Mouse (Mus musculus): ENCODE results near the gene Rtn4rl1. TPM values are rescaled to one million over a fixed set of nuclear protein-coding genes. Genes with fewer than 3 reads are reported as not detected.
A peak's percentile ranks its signal among the peaks of the same experiment; 100 is the strongest.
"Not testable (repeated sequence)": the region's sequence is repeated elsewhere in the genome, so short reads cannot be mapped to it uniquely, and the experiment has no call there.

The Rtn4rl1 gene
- polyA plus RNA-seq, 1 experiment from 2014 or later, result 0.88 TPM

DNA sequence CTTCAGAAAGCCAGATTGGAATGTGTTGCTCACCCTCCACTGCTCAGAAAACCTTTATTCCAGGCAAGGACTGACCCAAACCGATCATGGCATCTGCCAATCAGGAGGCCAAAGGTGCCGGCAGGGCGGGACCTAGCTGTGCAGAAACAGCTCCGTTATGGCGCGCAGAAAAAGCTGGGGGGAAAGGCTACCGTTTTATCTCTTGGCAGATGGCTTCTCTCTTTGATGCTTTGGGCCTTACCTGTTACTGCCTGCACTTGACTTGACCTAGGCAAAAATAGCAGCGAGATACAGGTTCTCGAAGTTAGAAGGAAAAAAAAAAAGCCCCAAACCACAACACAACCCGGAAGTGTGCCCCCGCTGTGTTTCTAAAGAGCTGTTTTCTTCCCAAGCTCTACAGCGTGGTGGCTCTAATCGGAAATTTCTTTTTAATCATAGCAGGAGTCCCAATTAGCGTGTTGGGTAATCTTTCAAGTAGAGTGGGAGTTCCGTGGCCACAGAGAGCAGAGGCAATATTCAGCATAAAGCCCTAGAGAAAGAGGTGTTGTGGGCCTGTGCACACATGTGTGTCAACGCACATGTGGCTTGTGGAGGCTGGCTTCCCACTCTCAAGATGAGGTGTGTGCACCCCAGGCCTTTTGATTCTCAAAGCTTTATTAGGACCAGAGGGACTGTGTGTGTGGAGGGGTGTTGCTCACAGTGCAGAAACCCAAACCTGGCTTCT lies 85.9 kb downstream of the Rtn4rl1 start:
- ATAC-seq (ENCODE audit: insufficient number of reproducible peaks, insufficient read depth, low FRiP score, low read depth), result no peak
- Histone ChIP-seq H3K4me2 (replicated peaks; ENCODE audit: low read depth, low read length) (peak overlapping the region; percentile 23), H3K9me3 (ENCODE audit: control insufficient read depth, low read depth, low read length) (no peaks in the 10 kb centered on the region), H3K27me3 (ENCODE audit: control insufficient read depth, insufficient read depth, low read length) (0 out of 2 replicates have a peak, but pooled peaks cover 10% of the 10 kb centered on the region), H3K36me3 (ENCODE audit: control insufficient read depth, insufficient read depth, low read length) (no peaks in the 10 kb centered on the region), H3K9ac (replicated peaks; ENCODE audit: low read depth, low read length) (no peak overlapping the region), H3K4me3 (ENCODE audit: low read depth, low read length) (no peak overlapping the region), H3K27ac (ENCODE audit: low read length) (no peak overlapping the region), H3K4me1 (ENCODE audit: control insufficient read depth, insufficient read depth, low read length) (peaks cover 6% of the 10 kb centered on the region; the same call in 1 of the 2 replicates)
- WGBS, result 16% methylated on average over 16 of the region's 16 CpGs

DNA sequence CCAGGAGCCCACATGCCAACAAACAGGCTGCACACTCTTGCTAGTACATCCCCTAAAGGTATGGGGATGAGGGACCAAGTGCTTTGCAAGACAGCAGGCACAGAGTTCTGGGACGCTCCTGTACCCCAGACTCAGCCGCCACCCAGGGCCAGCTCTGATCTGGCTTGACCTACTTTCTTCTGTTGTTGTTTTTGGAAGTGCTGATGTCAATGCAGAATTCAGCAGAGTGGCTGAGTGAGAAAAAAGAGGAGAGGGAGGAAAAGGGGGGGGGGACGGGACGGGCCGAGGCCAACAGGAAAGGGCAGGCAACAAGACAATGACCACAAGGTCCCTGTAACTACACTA lies 86.5 kb downstream of the Rtn4rl1 start:
- WGBS, result 69% methylated on average over 5 of the region's 5 CpGs
- no peaks in the 10 kb centered on the region for H3K9me3 ChIP-seq (ENCODE audit: control insufficient read depth, low read depth, low read length)
- no peak overlapping the region for H3K9ac ChIP-seq (replicated peaks; ENCODE audit: low read depth, low read length)

DNA sequence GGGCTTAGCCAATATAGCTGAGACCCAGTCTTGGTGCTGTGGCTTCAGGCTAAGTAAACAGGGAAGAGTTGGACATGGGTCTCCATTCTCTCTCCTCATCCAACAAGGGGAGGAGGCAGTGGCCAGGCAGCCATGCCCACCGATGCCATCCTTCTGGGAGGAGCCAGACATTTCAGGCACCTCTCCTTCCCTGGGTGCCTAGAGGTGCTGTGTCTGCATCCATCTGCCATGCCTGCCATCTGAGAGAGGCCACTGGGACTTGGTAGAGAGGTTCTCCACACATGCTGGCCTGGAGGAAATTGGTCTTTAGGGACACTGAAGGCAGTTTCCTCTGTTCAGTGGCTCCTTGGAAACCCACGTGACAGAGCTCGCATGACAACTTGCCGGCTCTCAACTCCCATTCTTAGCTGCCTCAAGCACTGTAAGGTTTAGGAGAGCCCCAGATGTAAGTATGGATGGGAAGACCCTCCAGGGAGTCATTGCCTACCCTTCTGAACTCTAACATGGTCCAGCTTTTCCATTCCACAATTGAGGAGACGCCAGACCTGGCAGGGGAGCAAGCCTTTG lies 86.9 kb downstream of the Rtn4rl1 start:
- no peak overlapping the region for H3K4me3 ChIP-seq (ENCODE audit: low read depth, low read length)
- H3K9ac ChIP-seq (replicated peaks; ENCODE audit: low read depth, low read length), result no peak overlapping the region
- H3K27ac ChIP-seq (ENCODE audit: low read length), result no peak overlapping the region
- peaks cover 3% of the 10 kb centered on the region; the same call in 1 of the 2 replicates for H3K4me1 ChIP-seq (ENCODE audit: control insufficient read depth, insufficient read depth, low read length)
- 64% methylated on average over 5 of the region's 5 CpGs for WGBS
- no peaks in the 10 kb centered on the region for H3K9me3 ChIP-seq (ENCODE audit: control insufficient read depth, low read depth, low read length)
- ATAC-seq (ENCODE audit: insufficient number of reproducible peaks, insufficient read depth, low FRiP score, low read depth), result no peak
- 0 out of 2 replicates have a peak, but pooled peaks cover 10% of the 10 kb centered on the region for H3K27me3 ChIP-seq (ENCODE audit: control insufficient read depth, insufficient read depth, low read length)
- H3K4me2 ChIP-seq (replicated peaks; ENCODE audit: low read depth, low read length), result no peak overlapping the region
- no peaks in the 10 kb centered on the region for H3K36me3 ChIP-seq (ENCODE audit: control insufficient read depth, insufficient read depth, low read length)

More for the DNA sequence above, 86.5 kb downstream of the Rtn4rl1 start:
- Histone ChIP-seq H3K4me1 (ENCODE audit: control insufficient read depth, insufficient read depth, low read length) (peaks cover 6% of the 10 kb centered on the region; the same call in 1 of the 2 replicates), H3K4me2 (replicated peaks; ENCODE audit: low read depth, low read length) (no peak overlapping the region), H3K27ac (ENCODE audit: low read length) (no peak overlapping the region), H3K27me3 (ENCODE audit: control insufficient read depth, insufficient read depth, low read length) (0 out of 2 replicates have a peak, but pooled peaks cover 10% of the 10 kb centered on the region), H3K4me3 (ENCODE audit: low read depth, low read length) (no peak overlapping the region), H3K36me3 (ENCODE audit: control insufficient read depth, insufficient read depth, low read length) (no peaks in the 10 kb centered on the region)
- no peak for ATAC-seq (ENCODE audit: insufficient number of reproducible peaks, insufficient read depth, low FRiP score, low read depth)

DNA sequence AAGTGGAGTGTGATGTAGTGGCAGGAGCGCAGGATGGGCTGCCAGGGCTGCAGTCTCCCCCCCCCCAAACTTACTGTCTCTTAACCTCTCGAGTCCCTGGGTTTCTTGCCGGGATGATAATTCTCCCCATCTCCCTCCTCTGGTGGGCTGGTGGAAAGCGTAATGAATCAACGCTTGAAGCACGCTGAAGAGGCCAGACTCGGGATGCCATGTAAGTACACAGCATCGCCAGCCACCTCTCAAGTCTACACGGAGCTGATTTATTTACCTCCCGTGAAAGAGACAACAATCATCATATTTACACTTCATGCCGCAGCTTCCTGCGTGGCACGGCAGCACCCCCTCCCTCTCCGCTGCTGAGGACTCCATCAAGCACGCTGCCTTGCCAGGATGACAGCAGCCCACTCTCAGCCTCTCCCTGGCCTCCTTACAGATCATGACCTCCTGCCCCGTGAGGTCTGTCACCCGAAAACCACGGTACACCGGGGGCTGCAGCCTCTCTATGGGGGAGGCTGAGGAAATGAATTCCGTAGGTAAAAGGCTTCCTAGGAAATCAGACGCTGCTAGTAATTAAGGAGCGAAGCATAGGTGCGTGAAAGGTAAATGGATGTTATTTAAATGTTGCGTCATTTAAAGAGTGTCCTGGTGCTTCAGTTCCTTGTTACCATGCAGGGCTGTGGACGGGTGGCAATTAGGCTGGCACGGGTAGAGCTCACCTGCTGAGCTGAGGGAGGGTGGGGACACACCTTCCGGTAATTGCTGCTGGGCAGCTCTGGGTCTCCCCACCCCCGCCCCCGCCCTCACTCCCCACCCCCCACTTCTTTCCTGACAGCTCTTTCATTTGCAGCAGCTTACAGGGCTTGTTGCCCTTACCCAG lies 88.0 kb downstream of the Rtn4rl1 start:
- no peak for ATAC-seq (ENCODE audit: insufficient number of reproducible peaks, insufficient read depth, low FRiP score, low read depth)
- H3K4me3 ChIP-seq (ENCODE audit: low read depth, low read length), result no peak overlapping the region
- H3K27me3 ChIP-seq (ENCODE audit: control insufficient read depth, insufficient read depth, low read length), result 0 out of 2 replicates have a peak, but pooled peaks cover 10% of the 10 kb centered on the region
- WGBS, result 10% methylated on average over 29 of the region's 29 CpGs
- no peak overlapping the region for H3K4me2 ChIP-seq (replicated peaks; ENCODE audit: low read depth, low read length)
- H3K27ac ChIP-seq (ENCODE audit: low read length), result no peak overlapping the region
- H3K4me1 ChIP-seq (ENCODE audit: control insufficient read depth, insufficient read depth, low read length), result peaks cover 3% of the 10 kb centered on the region; the same call in 1 of the 2 replicates
- no peaks in the 10 kb centered on the region for H3K36me3 ChIP-seq (ENCODE audit: control insufficient read depth, insufficient read depth, low read length)
- H3K9ac ChIP-seq (replicated peaks; ENCODE audit: low read depth, low read length), result no peak overlapping the region
- H3K9me3 ChIP-seq (ENCODE audit: control insufficient read depth, low read depth, low read length), result no peaks in the 10 kb centered on the region

DNA sequence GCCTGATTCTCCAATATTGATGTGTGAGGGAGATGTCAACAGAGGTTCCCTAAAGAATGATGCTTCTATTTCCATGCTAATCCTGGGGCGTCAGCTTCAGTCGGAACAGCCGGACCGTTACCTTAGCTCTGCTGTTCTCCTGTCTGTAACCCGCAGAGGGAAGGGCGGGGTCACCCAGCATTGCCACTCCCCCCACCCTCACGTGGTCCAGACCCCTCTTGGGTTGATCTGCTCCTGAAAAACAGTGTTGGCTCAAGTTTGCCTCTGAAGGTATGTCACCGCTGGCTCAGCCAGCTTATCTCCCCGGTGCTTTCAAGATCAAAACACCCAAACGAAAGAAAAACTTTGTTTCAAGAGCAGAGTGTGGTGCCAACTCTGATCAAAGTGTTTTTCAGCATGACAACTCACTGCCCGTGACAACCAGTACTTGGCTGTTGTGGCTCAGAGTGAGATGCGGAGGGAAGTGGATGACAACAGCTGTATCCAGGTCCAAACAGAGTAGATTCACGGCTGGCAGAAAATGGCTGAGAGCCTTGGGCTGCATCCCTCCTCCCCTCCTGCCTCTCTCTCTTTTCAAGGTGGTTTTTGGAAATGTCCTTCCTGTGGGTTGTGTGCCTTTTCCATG lies 89.0 kb downstream of the Rtn4rl1 start:
- Histone ChIP-seq H3K4me3 (ENCODE audit: low read depth, low read length) (no peak overlapping the region), H3K4me1 (ENCODE audit: control insufficient read depth, insufficient read depth, low read length) (peaks cover 3% of the 10 kb centered on the region; the same call in 1 of the 2 replicates), H3K27ac (ENCODE audit: low read length) (no peak overlapping the region), H3K36me3 (ENCODE audit: control insufficient read depth, insufficient read depth, low read length) (no peaks in the 10 kb centered on the region), H3K4me2 (replicated peaks; ENCODE audit: low read depth, low read length) (no peak overlapping the region), H3K9me3 (ENCODE audit: control insufficient read depth, low read depth, low read length) (no peaks in the 10 kb centered on the region), H3K27me3 (ENCODE audit: control insufficient read depth, insufficient read depth, low read length) (0 out of 2 replicates have a peak, but pooled peaks cover 10% of the 10 kb centered on the region), H3K9ac (replicated peaks; ENCODE audit: low read depth, low read length) (no peak overlapping the region)
- WGBS, result 9% methylated on average over 13 of the region's 13 CpGs
- no peak for ATAC-seq (ENCODE audit: insufficient number of reproducible peaks, insufficient read depth, low FRiP score, low read depth)

DNA sequence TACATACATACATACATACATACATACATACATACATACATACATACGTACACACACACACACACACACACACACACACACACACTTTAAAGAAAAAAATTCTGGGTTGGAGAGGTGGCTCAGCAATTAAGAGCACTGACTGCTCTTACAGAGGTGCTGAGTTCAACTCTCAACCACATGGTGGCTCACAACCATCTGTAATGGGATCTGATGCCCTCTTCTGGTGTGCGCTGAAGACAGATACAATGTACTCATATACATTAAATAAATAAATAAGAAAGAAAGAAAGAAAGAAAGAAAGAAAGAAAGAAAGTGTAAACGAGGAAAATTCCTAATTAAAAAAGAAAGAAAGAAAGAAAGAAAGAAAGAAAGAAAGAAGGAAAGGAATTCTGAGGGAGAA lies 90.2 kb downstream of the Rtn4rl1 start:
- H3K9me3 ChIP-seq (ENCODE audit: control insufficient read depth, low read depth, low read length); H3K4me1 ChIP-seq (ENCODE audit: control insufficient read depth, insufficient read depth, low read length); H3K4me3 ChIP-seq (ENCODE audit: low read depth, low read length); ATAC-seq (ENCODE audit: insufficient number of reproducible peaks, insufficient read depth, low FRiP score, low read depth); H3K36me3 ChIP-seq (ENCODE audit: control insufficient read depth, insufficient read depth, low read length); H3K27ac ChIP-seq (ENCODE audit: low read length); H3K27me3 ChIP-seq (ENCODE audit: control insufficient read depth, insufficient read depth, low read length); H3K9ac ChIP-seq (replicated peaks; ENCODE audit: low read depth, low read length); H3K4me2 ChIP-seq (replicated peaks; ENCODE audit: low read depth, low read length): not testable (repeated sequence)
- WGBS, result 66% methylated on average over 3 of the region's 3 CpGs

DNA sequence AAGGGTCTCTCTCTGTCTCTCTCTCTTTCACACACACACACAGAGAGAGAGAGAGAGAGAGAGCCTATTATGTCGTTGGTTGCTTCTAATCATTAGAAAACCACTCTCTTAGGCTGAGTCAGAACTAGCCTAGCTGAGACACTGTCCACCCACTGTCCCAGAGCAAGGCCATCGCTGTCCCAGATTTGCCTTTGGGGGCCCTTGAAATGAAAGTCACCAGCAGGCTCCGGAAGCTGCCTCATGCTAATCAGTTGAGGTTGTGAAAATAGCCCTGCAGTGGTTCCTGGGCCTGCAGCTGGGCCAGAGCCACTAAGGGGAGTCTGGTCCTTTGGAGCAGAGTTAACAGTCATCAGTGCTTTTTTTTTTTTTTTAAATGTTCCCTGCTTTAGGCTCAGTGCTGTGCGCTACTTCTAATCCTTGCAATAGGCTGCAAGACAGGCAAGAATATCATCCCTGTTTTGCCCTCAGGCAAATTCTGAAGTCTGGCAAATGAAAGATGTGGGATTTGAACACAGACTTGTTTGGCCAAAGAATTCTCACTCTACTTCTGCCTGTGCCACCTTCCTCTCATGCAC lies 92.4 kb downstream of the Rtn4rl1 start:
- no peak overlapping the region for H3K9ac ChIP-seq (replicated peaks; ENCODE audit: low read depth, low read length)
- H3K4me3 ChIP-seq (ENCODE audit: low read depth, low read length), result no peak overlapping the region
- H3K27ac ChIP-seq (ENCODE audit: low read length), result no peak overlapping the region
- 47% methylated on average over 4 of the region's 4 CpGs for WGBS
- H3K4me2 ChIP-seq (replicated peaks; ENCODE audit: low read depth, low read length), result no peak overlapping the region
- ATAC-seq (ENCODE audit: insufficient number of reproducible peaks, insufficient read depth, low FRiP score, low read depth), result no peak
- no peaks in the 10 kb centered on the region for H3K4me1 ChIP-seq (ENCODE audit: control insufficient read depth, insufficient read depth, low read length)
- no peaks in the 10 kb centered on the region for H3K9me3 ChIP-seq (ENCODE audit: control insufficient read depth, low read depth, low read length)
- H3K27me3 ChIP-seq (ENCODE audit: control insufficient read depth, insufficient read depth, low read length), result 0 out of 2 replicates have a peak, but pooled peaks cover 5% of the 10 kb centered on the region
- H3K36me3 ChIP-seq (ENCODE audit: control insufficient read depth, insufficient read depth, low read length), result no peaks in the 10 kb centered on the region

DNA sequence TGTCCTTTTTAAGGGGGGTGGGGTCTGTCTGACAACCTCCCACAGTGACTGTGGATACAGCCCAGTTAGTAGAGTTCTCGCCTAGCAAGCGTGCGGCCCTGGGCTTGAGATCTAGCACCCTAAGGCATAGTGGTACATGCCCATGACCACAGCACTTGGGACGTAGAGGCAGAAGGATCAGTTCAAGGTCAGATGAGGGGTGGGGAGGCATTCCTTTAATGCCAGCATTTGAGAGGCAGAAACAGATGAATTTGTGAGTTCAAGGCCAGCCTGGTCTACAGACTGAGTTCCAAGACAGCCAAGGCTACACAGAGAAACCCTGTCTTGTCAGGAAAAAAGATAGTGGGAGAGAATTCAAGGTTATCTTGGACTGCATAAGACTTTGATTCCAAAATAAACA lies 93.3 kb downstream of the Rtn4rl1 start:
- H3K36me3 ChIP-seq (ENCODE audit: control insufficient read depth, insufficient read depth, low read length), result no peaks in the 10 kb centered on the region
- H3K9ac ChIP-seq (replicated peaks; ENCODE audit: low read depth, low read length), result no peak overlapping the region
- H3K4me1 ChIP-seq (ENCODE audit: control insufficient read depth, insufficient read depth, low read length), result peaks cover 8% of the 10 kb centered on the region; the same call in 1 of the 2 replicates
- no peak for ATAC-seq (ENCODE audit: insufficient number of reproducible peaks, insufficient read depth, low FRiP score, low read depth)
- H3K4me2 ChIP-seq (replicated peaks; ENCODE audit: low read depth, low read length), result no peak overlapping the region
- H3K27ac ChIP-seq (ENCODE audit: low read length), result no peak overlapping the region
- H3K27me3 ChIP-seq (ENCODE audit: control insufficient read depth, insufficient read depth, low read length), result 0 out of 2 replicates have a peak, but pooled peaks cover 3% of the 10 kb centered on the region
- 82% methylated on average over 4 of the region's 4 CpGs for WGBS
- H3K9me3 ChIP-seq (ENCODE audit: control insufficient read depth, low read depth, low read length), result no peaks in the 10 kb centered on the region
- H3K4me3 ChIP-seq (ENCODE audit: low read depth, low read length), result no peak overlapping the region

All from stomach, embryonic 14.5 days (tissue).